8 mouse cellular contexts compared by ENCODE assay signal in the genomic region with DNA sequence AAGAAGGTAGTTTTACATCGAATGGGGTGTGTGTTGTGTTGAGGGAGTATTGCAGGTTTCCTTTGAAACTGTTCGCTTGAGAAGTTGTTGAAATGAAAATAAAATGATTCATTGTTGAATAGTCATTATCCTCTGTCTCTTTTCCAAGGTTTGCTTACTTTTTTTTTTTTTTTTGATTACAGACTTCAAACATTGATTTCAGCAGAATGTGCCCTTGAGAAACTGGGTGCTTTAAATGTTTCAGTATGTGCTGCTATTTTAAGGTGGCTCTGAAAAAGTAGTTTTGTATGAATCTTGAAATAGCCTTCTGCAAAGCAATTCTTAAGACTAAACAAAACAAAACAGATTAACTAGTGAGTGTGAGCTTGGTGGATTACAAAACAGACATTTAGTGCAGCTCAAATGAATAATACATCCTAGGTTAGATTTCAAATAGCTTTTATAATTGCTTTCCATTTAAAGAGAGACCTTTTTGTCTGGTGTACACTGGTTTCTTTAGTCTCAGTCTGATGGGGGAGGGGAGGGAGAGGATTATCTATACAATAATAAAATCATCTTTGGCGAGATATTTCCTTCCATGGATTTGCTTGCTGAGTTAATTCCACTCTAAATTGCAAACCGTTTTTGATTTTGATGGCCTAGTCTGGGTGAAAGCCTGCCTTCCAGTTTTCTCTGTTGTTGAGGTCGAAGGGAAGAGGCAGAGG. TPM values are rescaled to one million over a fixed set of nuclear protein-coding genes. Genes with fewer than 3 reads are reported as not detected.
DNase-seq lines count a peak whose midpoint lies in the region; ATAC-seq and TF ChIP-seq lines count a peak whose summit lies in the region.

No protein-coding gene starts in this region.

- intact Hi-C loops in left cerebral cortex, postnatal 14 days (cut with DNase I) = loop anchor here (5.0 kb wide), 2 partner anchors 50 to 185 kb away; no protein-coding TSS in a partner anchor

- no peak for ATAC-seq in kidney, postnatal 0 days (replicated peaks; ENCODE audit: low FRiP score, low read depth)
- no peak for ATAC-seq in hindbrain, embryonic 16.5 days
- ATAC-seq in midbrain, embryonic 16.5 days = no peak

- H3K4me1 ChIP-seq in kidney, postnatal 0 days (replicated peaks; ENCODE audit: insufficient read depth, low read length) = peaks cover 13% of the 10 kb centered on the region; the same call in 1 of the 2 replicates
- H3K4me1 ChIP-seq in embryonic facial prominence, embryonic 10.5 days = peaks cover 35% of the 10 kb centered on the region
- H3K4me1 ChIP-seq in hindbrain, embryonic 16.5 days (ENCODE audit: control insufficient read depth, insufficient read depth, low read depth, low read length) = peaks cover 8% of the 10 kb centered on the region
- H3K4me1 ChIP-seq in midbrain, embryonic 16.5 days (ENCODE audit: control insufficient read depth, insufficient read depth, low read length) = peaks cover 16% of the 10 kb centered on the region

- peak overlapping the region; percentile 67 for H3K4me2 ChIP-seq in kidney, postnatal 0 days (ENCODE audit: low read length)
- H3K4me2 ChIP-seq in hindbrain, embryonic 16.5 days (ENCODE audit: low read length) = peak overlapping the region; percentile 86
- H3K4me2 ChIP-seq in midbrain, embryonic 16.5 days (ENCODE audit: low read length) = peak overlapping the region; percentile 58

- TF ChIP-seq CTCF in kidney, postnatal 0 days (IDR thresholded peaks at IDR 0.05; ENCODE audit: low read depth) = no peak

- no peak for DNase-seq in kidney, postnatal 0 days (ENCODE audit: low spot score)
- DNase-seq in kidney, postnatal 14 days = no peak
- DNase-seq in embryonic facial prominence, embryonic 10.5 days (ENCODE audit: low spot score) = no peak
- no peak for DNase-seq in left cerebral cortex, postnatal 14 days (ENCODE audit: low spot score in 2 of 2)
- no peak for DNase-seq in urinary bladder, adult 2 months (ENCODE audit: low spot score)
- DNase-seq in thymus, postnatal 0 days (ENCODE audit: low spot score) = no peak

- H3K27me3 ChIP-seq in kidney, postnatal 0 days (ENCODE audit: insufficient read depth, low read length) = no peaks in the 10 kb centered on the region
- H3K27me3 ChIP-seq in embryonic facial prominence, embryonic 10.5 days (replicated peaks; ENCODE audit: low read depth, poor library complexity, severe bottlenecking) = no peaks in the 10 kb centered on the region
- no peaks in the 10 kb centered on the region for H3K27me3 ChIP-seq in hindbrain, embryonic 16.5 days (replicated peaks; ENCODE audit: control insufficient read depth, insufficient read depth, low read length)
- H3K27me3 ChIP-seq in midbrain, embryonic 16.5 days (ENCODE audit: control insufficient read depth, insufficient read depth, low read depth, low read length) = no peaks in the 10 kb centered on the region

- H3K36me3 ChIP-seq in kidney, postnatal 0 days (ENCODE audit: insufficient read depth, low read length) = no peaks in the 10 kb centered on the region
- no peaks in the 10 kb centered on the region for H3K36me3 ChIP-seq in embryonic facial prominence, embryonic 10.5 days (replicated peaks)
- no peaks in the 10 kb centered on the region for H3K36me3 ChIP-seq in hindbrain, embryonic 16.5 days (ENCODE audit: control insufficient read depth, insufficient read depth, low read length)
- no peaks in the 10 kb centered on the region for H3K36me3 ChIP-seq in midbrain, embryonic 16.5 days (ENCODE audit: control insufficient read depth, insufficient read depth, low read length)

- peak overlapping the region; percentile 97 for H3K27ac ChIP-seq in kidney, postnatal 0 days
- H3K27ac ChIP-seq in embryonic facial prominence, embryonic 10.5 days (replicated peaks) = peak overlapping the region; percentile 97
- peak overlapping the region; percentile 94 for H3K27ac ChIP-seq in hindbrain, embryonic 16.5 days (ENCODE audit: low read depth, low read length)
- H3K27ac ChIP-seq in midbrain, embryonic 16.5 days (ENCODE audit: low read length) = peak overlapping the region; percentile 99

- peak overlapping the region; percentile 79 for H3K4me3 ChIP-seq in kidney, postnatal 0 days (replicated peaks; ENCODE audit: low read depth, low read length)
- H3K4me3 ChIP-seq in embryonic facial prominence, embryonic 10.5 days = peak overlapping the region; percentile 100
- H3K4me3 ChIP-seq in hindbrain, embryonic 16.5 days (ENCODE audit: low read length) = peak overlapping the region; percentile 90
- peak overlapping the region; percentile 100 for H3K4me3 ChIP-seq in midbrain, embryonic 16.5 days (ENCODE audit: low read depth, low read length)

- no peaks in the 10 kb centered on the region for H3K9me3 ChIP-seq in kidney, postnatal 0 days (replicated peaks; ENCODE audit: low read length)
- H3K9me3 ChIP-seq in embryonic facial prominence, embryonic 10.5 days = no peaks in the 10 kb centered on the region
- H3K9me3 ChIP-seq in hindbrain, embryonic 16.5 days (ENCODE audit: control insufficient read depth, low read length) = no peaks in the 10 kb centered on the region
- no peaks in the 10 kb centered on the region for H3K9me3 ChIP-seq in midbrain, embryonic 16.5 days (replicated peaks; ENCODE audit: control insufficient read depth, low read length, poor library complexity, severe bottlenecking)

- 10% methylated on average over 5 of the region's 5 CpGs for WGBS in kidney, postnatal 0 days
- 7% methylated on average over 5 of the region's 5 CpGs for WGBS in embryonic facial prominence, embryonic 10.5 days
- 4% methylated on average over 5 of the region's 5 CpGs for WGBS in hindbrain, embryonic 16.5 days
- WGBS in midbrain, embryonic 16.5 days = 2% methylated on average over 5 of the region's 5 CpGs

- H3K9ac ChIP-seq in kidney, postnatal 0 days (ENCODE audit: low read depth, low read length) = peak overlapping the region; percentile 93
- H3K9ac ChIP-seq in hindbrain, embryonic 16.5 days (ENCODE audit: low read depth, low read length) = peak overlapping the region; percentile 100
- peak overlapping the region; percentile 98 for H3K9ac ChIP-seq in midbrain, embryonic 16.5 days (ENCODE audit: low read depth, low read length)

RNA-seq across cellular contexts. Expression of a gene that starts 1.3 kb away (rescaled TPM):
- 29.1 and 29.8 TPM in 2 replicates for polyA plus RNA-seq in kidney, postnatal 0 days (2015; fragmentation: Nextera tagmentation; extraction: Ambion mirVana)
- 26.1 and 31.4 TPM in 2 replicates for polyA plus RNA-seq in embryonic facial prominence, embryonic 10.5 days (2016; fragmentation: Nextera tagmentation; extraction: Ambion mirVana)
- 25.4 and 27.2 TPM in 2 replicates for polyA plus RNA-seq in hindbrain, embryonic 16.5 days (2015; fragmentation: Nextera tagmentation; extraction: Ambion mirVana)
- 29.0 and 31.2 TPM in 2 replicates for polyA plus RNA-seq in midbrain, embryonic 16.5 days (2015; fragmentation: Nextera tagmentation; extraction: Ambion mirVana)
- 100 to 1,000 TPM in 1 of 2 experiments, 10 to 100 TPM in 1; 95.6 to 100 TPM for total RNA-seq in left cerebral cortex, postnatal 14 days (2021)
- 30.0 and 66.3 TPM in 2 replicates for polyA plus RNA-seq in urinary bladder, adult 2 months (2012; rRNA removed)
- 9.8 and 13.6 TPM in 2 replicates for polyA plus RNA-seq in thymus, postnatal 0 days (2015; fragmentation: Nextera tagmentation; extraction: Ambion mirVana)

RNA-seq across cellular contexts. Expression of a gene that starts 46.3 kb away (rescaled TPM):
- 1,062 and 1,157 TPM in 2 replicates for polyA plus RNA-seq in kidney, postnatal 0 days (2015; fragmentation: Nextera tagmentation; extraction: Ambion mirVana)
- 3,458 and 4,025 TPM in 2 replicates for polyA plus RNA-seq in embryonic facial prominence, embryonic 10.5 days (2016; fragmentation: Nextera tagmentation; extraction: Ambion mirVana)
- polyA plus RNA-seq in hindbrain, embryonic 16.5 days (2015; fragmentation: Nextera tagmentation; extraction: Ambion mirVana) = 1,276 and 1,360 TPM in 2 replicates
- polyA plus RNA-seq in midbrain, embryonic 16.5 days (2015; fragmentation: Nextera tagmentation; extraction: Ambion mirVana) = 1,096 and 1,142 TPM in 2 replicates
- 100 to 1,000 TPM; 378 to 386 TPM for total RNA-seq in left cerebral cortex, postnatal 14 days (2021)
- 340 and 364 TPM in 2 replicates for polyA plus RNA-seq in urinary bladder, adult 2 months (2012; rRNA removed)
- 700 and 780 TPM in 2 replicates for polyA plus RNA-seq in thymus, postnatal 0 days (2015; fragmentation: Nextera tagmentation; extraction: Ambion mirVana)
